11 mouse cellular contexts compared by ENCODE assay signal in the genomic region with DNA sequence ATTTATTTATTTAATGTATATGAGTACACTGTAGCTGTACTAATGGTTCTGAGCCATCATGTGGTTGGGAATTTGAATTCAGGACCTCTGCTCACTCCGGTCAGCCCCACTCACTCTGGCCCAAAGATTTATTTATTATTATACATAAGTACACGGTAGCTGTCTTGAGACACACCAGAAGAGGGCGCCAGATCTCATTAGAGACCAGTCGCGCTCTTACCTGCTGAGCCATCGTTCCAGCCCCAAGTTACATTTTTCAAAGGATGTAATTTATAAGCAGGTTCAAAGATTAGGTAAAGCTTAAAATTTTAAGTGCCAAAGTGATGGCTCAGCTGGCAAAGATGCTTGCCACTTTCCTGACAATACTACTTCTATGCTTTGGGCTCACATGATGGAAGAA. TPM values are rescaled to one million over a fixed set of nuclear protein-coding genes. Genes with fewer than 3 reads are reported as not detected.
DNase-seq lines count a peak whose midpoint lies in the region; ATAC-seq and TF ChIP-seq lines count a peak whose summit lies in the region.
"Had no signal": no experiment of that assay in that cellular context is flagged by ENCODE, and none has a peak within 500 bp of the region (broad histone marks: within the 10 kb centered on the region; RNA-seq: fewer than 3 reads in every experiment).

No protein-coding gene starts in this region.

- TF ChIP-seq EP300 in ES-Bruce4 (IDR thresholded peaks at IDR 0.05; ENCODE audit: insufficient read depth, low read depth, low read length) = no peak

- no peaks in the 10 kb centered on the region for H3K36me3 ChIP-seq in forebrain, postnatal 0 days (ENCODE audit: insufficient read depth)
- H3K36me3 ChIP-seq in forebrain, embryonic 12.5 days (replicated peaks) = no peaks in the 10 kb centered on the region
- H3K36me3 ChIP-seq in ES-Bruce4 (ENCODE audit: control insufficient read depth, insufficient read depth, low read length, poor library complexity, severe bottlenecking) = no peaks in the 10 kb centered on the region
- H3K36me3 ChIP-seq in hindbrain, embryonic 10.5 days = no peaks in the 10 kb centered on the region
- H3K36me3 ChIP-seq: embryonic facial prominence, embryonic 12.5 days; G1E; liver, embryonic 13.5 days had no signal

- no peaks in the 10 kb centered on the region for H3K27me3 ChIP-seq in forebrain, postnatal 0 days (ENCODE audit: insufficient read depth, low read length)
- peaks cover 4% of the 10 kb centered on the region; the same call in 1 of the 2 replicates for H3K27me3 ChIP-seq in forebrain, embryonic 12.5 days
- no peaks in the 10 kb centered on the region for H3K27me3 ChIP-seq in ES-Bruce4 (ENCODE audit: control insufficient read depth, insufficient read depth, low read length, poor library complexity, severe bottlenecking)
- H3K27me3 ChIP-seq in hindbrain, embryonic 10.5 days (ENCODE audit: insufficient read depth, poor library complexity, severe bottlenecking) = 0 out of 2 replicates have a peak, but pooled peaks cover 2% of the 10 kb centered on the region
- H3K27me3 ChIP-seq: embryonic facial prominence, embryonic 12.5 days; liver, embryonic 13.5 days had no signal

- H3K4me3 ChIP-seq in forebrain, postnatal 0 days (ENCODE audit: low read depth, low read length) = no peak overlapping the region
- no peak overlapping the region for H3K4me3 ChIP-seq in forebrain, embryonic 12.5 days (replicated peaks)
- no peak overlapping the region for H3K4me3 ChIP-seq in lung, adult 2 months (replicated peaks; ENCODE audit: extremely low read depth, low read depth, low read length)
- H3K4me3 ChIP-seq in ES-Bruce4 (ENCODE audit: low read depth, low read length) = no peak overlapping the region
- H3K4me3 ChIP-seq in hindbrain, embryonic 10.5 days = no peak overlapping the region
- H3K4me3 ChIP-seq: embryonic facial prominence, embryonic 12.5 days; liver, embryonic 13.5 days had no signal

- H3K4me1 ChIP-seq in forebrain, postnatal 0 days (ENCODE audit: insufficient read depth) = no peaks in the 10 kb centered on the region
- peaks cover 11% of the 10 kb centered on the region for H3K4me1 ChIP-seq in forebrain, embryonic 12.5 days
- H3K4me1 ChIP-seq in lung, adult 2 months (ENCODE audit: control insufficient read depth, insufficient read depth, low read length) = peaks cover 17% of the 10 kb centered on the region
- H3K4me1 ChIP-seq in ES-Bruce4 (ENCODE audit: control insufficient read depth, insufficient read depth, low read length) = peaks cover 5% of the 10 kb centered on the region
- peaks cover 23% of the 10 kb centered on the region for H3K4me1 ChIP-seq in hindbrain, embryonic 10.5 days (replicated peaks)

- no peak for ATAC-seq in forebrain, postnatal 0 days
- no peak for ATAC-seq in forebrain, embryonic 12.5 days (ENCODE audit: low FRiP score)

- no peak overlapping the region for H3K9ac ChIP-seq in forebrain, postnatal 0 days
- H3K9ac ChIP-seq in forebrain, embryonic 12.5 days = no peak overlapping the region
- peak overlapping the region; percentile 24; the same call in 1 of the 2 replicates for H3K9ac ChIP-seq in ES-Bruce4 (ENCODE audit: low read depth, poor library complexity, severe bottlenecking)
- H3K9ac ChIP-seq: embryonic facial prominence, embryonic 12.5 days; liver, embryonic 13.5 days had no signal

- no peak overlapping the region for H3K4me2 ChIP-seq in forebrain, postnatal 0 days (ENCODE audit: low read depth)
- H3K4me2 ChIP-seq in forebrain, embryonic 12.5 days = no peak overlapping the region
- H3K4me2 ChIP-seq: embryonic facial prominence, embryonic 12.5 days; liver, embryonic 13.5 days had no signal

- H3K9me3 ChIP-seq in forebrain, postnatal 0 days (ENCODE audit: low read length) = no peaks in the 10 kb centered on the region
- H3K9me3 ChIP-seq in forebrain, embryonic 12.5 days = no peaks in the 10 kb centered on the region
- H3K9me3 ChIP-seq in ES-Bruce4 (replicated peaks; ENCODE audit: control insufficient read depth, insufficient read depth, low read length, poor library complexity, severe bottlenecking) = no peaks in the 10 kb centered on the region
- H3K9me3 ChIP-seq in hindbrain, embryonic 10.5 days = no peaks in the 10 kb centered on the region
- H3K9me3 ChIP-seq: embryonic facial prominence, embryonic 12.5 days; G1E; liver, embryonic 13.5 days had no signal

- TF ChIP-seq CTCF in forebrain, postnatal 0 days (IDR thresholded peaks at IDR 0.05; ENCODE audit: low read depth) = peak; percentile 9; the same call in 1 of the 2 replicates
- TF ChIP-seq CTCF in lung, adult 2 months (IDR thresholded peaks at IDR 0.05; ENCODE audit: insufficient read depth, low read length) = peak; percentile 16; the same call in 1 of the 2 replicates
- TF ChIP-seq CTCF in ES-Bruce4 (IDR thresholded peaks at IDR 0.05; ENCODE audit: low read depth, low read length) = peak; percentile 51

- DNase-seq in forebrain, postnatal 0 days = no peak
- no peak for DNase-seq in lung, adult 2 months
- no peak for DNase-seq in lung, postnatal 4 days
- peak; percentile 48 to 71 for DNase-seq in kidney, postnatal 36 days
- DNase-seq in ovary, postnatal 14 days (ENCODE audit: low spot score) = no peak
- no peak for DNase-seq in hindbrain, embryonic 10.5 days (ENCODE audit: low spot score)
- DNase-seq: liver, embryonic 13.5 days had no signal

- 83% methylated on average over 6 of the region's 6 CpGs for WGBS in forebrain, postnatal 0 days
- 86% methylated on average over 6 of the region's 6 CpGs for WGBS in forebrain, embryonic 12.5 days
- WGBS in lung, adult 2 months = 75% methylated on average over 6 of the region's 6 CpGs
- 85% methylated on average over 6 of the region's 6 CpGs for WGBS in hindbrain, embryonic 10.5 days

- TF ChIP-seq POLR2A in lung, adult 2 months (IDR thresholded peaks at IDR 0.05; ENCODE audit: borderline replicate concordance, extremely low read depth, low read depth, low read length) = no peak
- no peak for TF ChIP-seq POLR2A in ES-Bruce4 (IDR thresholded peaks at IDR 0.05; ENCODE audit: insufficient read depth, low read length)

- no peak overlapping the region for H3K27ac ChIP-seq in forebrain, postnatal 0 days (ENCODE audit: low read depth, low read length)
- H3K27ac ChIP-seq in forebrain, embryonic 12.5 days = no peak overlapping the region
- no peak overlapping the region for H3K27ac ChIP-seq in ES-Bruce4 (ENCODE audit: insufficient read depth, low read length)
- H3K27ac ChIP-seq in hindbrain, embryonic 10.5 days = no peak overlapping the region
- H3K27ac ChIP-seq: embryonic facial prominence, embryonic 12.5 days; liver, embryonic 13.5 days had no signal

RNA-seq across cellular contexts. Expression of a gene that starts 20.9 kb away (rescaled TPM):
- 92.8 and 97.8 TPM in 2 replicates for total RNA-seq in forebrain, postnatal 0 days (2014; rRNA removed)
- polyA plus RNA-seq in forebrain, postnatal 0 days (2015; fragmentation: Nextera tagmentation; extraction: Ambion mirVana) = 118 and 119 TPM in 2 replicates
- polyA plus RNA-seq in forebrain, embryonic 12.5 days (2016; fragmentation: Nextera tagmentation; extraction: Ambion mirVana) = 155 and 157 TPM in 2 replicates
- 13.1 and 21.5 TPM in 2 replicates for polyA plus RNA-seq in lung, adult 2 months (2012; rRNA removed)
- polyA plus RNA-seq in ES-Bruce4 (2011; ENCODE audit: insufficient read depth, insufficient read length, low read depth, missing spikeins) = 172 and 196 TPM in 2 replicates
- 172 and 189 TPM in 2 replicates for polyA plus RNA-seq in hindbrain, embryonic 10.5 days (2016; fragmentation: Nextera tagmentation; extraction: Ambion mirVana)

RNA-seq across cellular contexts. Expression of a gene that starts 56.7 kb away (rescaled TPM):
- total RNA-seq in forebrain, postnatal 0 days (2014; rRNA removed) = 185 and 197 TPM in 2 replicates
- 622 and 667 TPM in 2 replicates for polyA plus RNA-seq in forebrain, postnatal 0 days (2015; fragmentation: Nextera tagmentation; extraction: Ambion mirVana)
- 669 and 704 TPM in 2 replicates for polyA plus RNA-seq in forebrain, embryonic 12.5 days (2016; fragmentation: Nextera tagmentation; extraction: Ambion mirVana)
- polyA plus RNA-seq in lung, adult 2 months (2012; rRNA removed) = 5.7 and 8.5 TPM in 2 replicates
- polyA plus RNA-seq in ES-Bruce4 (2011; ENCODE audit: insufficient read depth, insufficient read length, low read depth, missing spikeins) = 358 and 376 TPM in 2 replicates
- polyA plus RNA-seq in hindbrain, embryonic 10.5 days (2016; fragmentation: Nextera tagmentation; extraction: Ambion mirVana) = 514 and 598 TPM in 2 replicates

Comparison
In these comparisons a context has a peak if more than half of its experiments do, and no peak if none do; other contexts are left out.
1. DNase-seq: peak in kidney, postnatal 36 days (2 of 2); none in forebrain, postnatal 0 days (single experiment), lung, adult 2 months (single experiment), lung, postnatal 4 days (0 of 2), ovary, postnatal 14 days (single experiment) and hindbrain, embryonic 10.5 days (single experiment).
2. RNA of a gene that starts 56.7 kb away (polyA plus RNA-seq): 669 to 704 TPM in forebrain, embryonic 12.5 days, 622 to 667 TPM in forebrain, postnatal 0 days, 514 to 598 TPM in hindbrain, embryonic 10.5 days and 358 to 376 TPM in ES-Bruce4; 5.7 to 8.5 TPM in lung, adult 2 months; every median in the first group is over 10 times any median in the second.
3. Peak in every context shown above with its lines, with median percentiles within 50 percentile points of each other: CTCF ChIP-seq.